Mouse (Mus musculus): Measurements from ENCODE around the gene Car5a. TPM values are rescaled to one million over a fixed set of nuclear protein-coding genes. Genes with fewer than 3 reads are reported as not detected.

Car5a gene
- total and polyA plus RNA-seq, 3 experiments, result 0.08 TPM; not detected in 2

- Histone ChIP-seq H3K27me3 (ENCODE audit: control insufficient read depth in 1 of 2, insufficient read depth in 2 of 2, low read length in 2 of 2) (no peaks in the 10 kb centered on the region), H3K27ac (ENCODE audit: control insufficient read depth, low read depth, low read length) (peak overlapping the region; percentile 43; the same call in 1 of the 2 replicates), H3K4me1 (ENCODE audit: control insufficient read depth in 1 of 2, insufficient read depth in 2 of 2, low read length in 2 of 2) (peaks cover 12 to 33% of the 10 kb centered on the region in 2 experiments), H3K79me2 (ENCODE audit: control insufficient read depth, insufficient read depth, low read length, poor library complexity) (no peaks in the 10 kb centered on the region), H3K9me3 (replicated peaks; ENCODE audit: insufficient read depth, low read length) (no peaks in the 10 kb centered on the region), H3K9ac (ENCODE audit: control insufficient read depth, low read depth, low read length, poor library complexity, severe bottlenecking) (peak overlapping the region; percentile 33; the same call in 1 of the 2 replicates), H3K36me3 (ENCODE audit: control insufficient read depth in 1 of 2, insufficient read depth in 2 of 2, low read length in 2 of 2) (peaks cover 0 to 26% of the 10 kb centered on the region in 2 experiments; a peak in 2 of 4 replicates), H3K4me3 (ENCODE audit: control insufficient read depth in 1 of 2, insufficient read depth in 1 of 2, low read depth in 2 of 2, low read length in 2 of 2) (no peak overlapping the region)
- no peak for TF ChIP-seq MYB (IDR thresholded peaks at IDR 0.05; ENCODE audit: low read depth, low read length)
- TF ChIP-seq SMC3 (IDR thresholded peaks at IDR 0.05; ENCODE audit: low read depth, low read length), result no peak
- peak; percentile 75 for TF ChIP-seq USF1 (IDR thresholded peaks at IDR 0.05; ENCODE audit: low read depth, low read length)
- 0 out of 2 replicates have a peak, but pooled peaks have one; percentile 50 for TF ChIP-seq BHLHE40 (IDR thresholded peaks at IDR 0.05; ENCODE audit: borderline replicate concordance, low read depth, low read length)
- no peak for TF ChIP-seq ZC3H11A (IDR thresholded peaks at IDR 0.05; ENCODE audit: low read depth, low read length)
- peak; percentile 42; the same call in 1 of the 2 replicates for TF ChIP-seq TCF12 (IDR thresholded peaks at IDR 0.05; ENCODE audit: low read depth, low read length)
- no peak for TF ChIP-seq MEF2A (IDR thresholded peaks at IDR 0.05; ENCODE audit: extremely low read depth, insufficient replicate concordance, low read depth, low read length, poor library complexity, severe bottlenecking)
- TF ChIP-seq GATA1 (IDR thresholded peaks at IDR 0.05; ENCODE audit: low read depth, low read length), result peak; percentile 76
- no peak for TF ChIP-seq USF2 (IDR thresholded peaks at IDR 0.05; ENCODE audit: borderline replicate concordance in 1 of 2, insufficient read depth in 1 of 2, low read depth in 1 of 2, low read length in 2 of 2)
- peak; percentile 42; the same call in 1 of the 2 replicates for TF ChIP-seq ETS1 (IDR thresholded peaks at IDR 0.05; ENCODE audit: low read depth, low read length)
- peak; percentile 17; the same call in 1 of the 2 replicates for TF ChIP-seq NRF1 (IDR thresholded peaks at IDR 0.05; ENCODE audit: insufficient read depth, low read depth, low read length, poor library complexity, severe bottlenecking)
- TF ChIP-seq KAT2A (conservative IDR thresholded peaks at IDR 0.05; ENCODE audit: low read depth, low read length), result no peak; the same call in 1 of the 2 replicates
- TF ChIP-seq MYC (IDR thresholded peaks at IDR 0.05; ENCODE audit: low read depth, low read length), result peak; percentile 69
- no peak for TF ChIP-seq CTCF (IDR thresholded peaks at IDR 0.05 in 2 of 3, conservative IDR thresholded peaks at IDR 0.05 in 1 of 3; ENCODE audit: control insufficient read depth in 1 of 3, insufficient read depth in 1 of 3, low read depth in 2 of 3, low read length in 3 of 3, poor library complexity in 1 of 3, severe bottlenecking in 1 of 3)
- no peak for TF ChIP-seq RAD21 (IDR thresholded peaks at IDR 0.05; ENCODE audit: low read depth, low read length)
- TF ChIP-seq GABPA (IDR thresholded peaks at IDR 0.05; ENCODE audit: low read depth, low read length), result no peak
- TF ChIP-seq UBTF (IDR thresholded peaks at IDR 0.05; ENCODE audit: borderline replicate concordance, insufficient read depth, low read depth, low read length), result no peak
- no peak for TF ChIP-seq ELF1 (IDR thresholded peaks at IDR 0.05; ENCODE audit: low read depth, low read length)
- TF ChIP-seq TBP (IDR thresholded peaks at IDR 0.05; ENCODE audit: low read depth, low read length), result no peak
- peak; percentile 83 for TF ChIP-seq MXI1 (IDR thresholded peaks at IDR 0.05; ENCODE audit: low read depth, low read length)
- no peak; the same call in 1 of the 2 replicates for TF ChIP-seq NELFE (IDR thresholded peaks at IDR 0.05; ENCODE audit: low read depth, low read length)
- TF ChIP-seq POLR2AphosphoS5 (IDR thresholded peaks at IDR 0.05; ENCODE audit: borderline replicate concordance, low read depth, low read length), result no peak
- peak; percentile 58 for TF ChIP-seq SIN3A (IDR thresholded peaks at IDR 0.05; ENCODE audit: low read length)
- 0 out of 2 replicates have a peak, but pooled peaks have one; percentile 10 for TF ChIP-seq RCOR1 (IDR thresholded peaks at IDR 0.05; ENCODE audit: low read depth, low read length)
- no peak for TF ChIP-seq TAL1 (IDR thresholded peaks at IDR 0.05; ENCODE audit: low read length)
- TF ChIP-seq POLR2AphosphoS2 (IDR thresholded peaks at IDR 0.05; ENCODE audit: low read length), result peak; percentile 42; the same call in 1 of the 2 replicates
- no peak for TF ChIP-seq MAFK (IDR thresholded peaks at IDR 0.05; ENCODE audit: borderline replicate concordance, low read depth, low read length)
- TF ChIP-seq MAZ (IDR thresholded peaks at IDR 0.05; ENCODE audit: low read depth, low read length), result no peak
- no peak for TF ChIP-seq JUND (IDR thresholded peaks at IDR 0.05; ENCODE audit: low read depth, low read length)
- peak; percentile 45 to 71 for TF ChIP-seq EP300 (IDR thresholded peaks at IDR 0.05; ENCODE audit: low read depth in 1 of 2, low read length in 2 of 2)
- TF ChIP-seq CHD2 (IDR thresholded peaks at IDR 0.05; ENCODE audit: low read length), result no peak
- TF ChIP-seq MAX (IDR thresholded peaks at IDR 0.05; ENCODE audit: low read length), result peak; percentile 78
- TF ChIP-seq CHD1 (IDR thresholded peaks at IDR 0.05; ENCODE audit: low read depth, low read length), result no peak
- DNase-seq (ENCODE audit: low read depth, low spot score), result peak; percentile 53
These were observed 69.2 kb downstream of the Car5a start for GRCm38 (mm10) chr8:121875517-121875916.
